Mouse (Mus musculus) layer of hippocampus, postnatal 14 days (tissue): ENCODE results near the gene Cyyr1. TPM values are rescaled to one million over a fixed set of nuclear protein-coding genes. Genes with fewer than 3 reads are reported as not detected.

Experiments
- DNase-seq, 2 experiments: peaks; one replicate each; pipeline ENCODE4 v3.0.0; 2021 to 2022; ENCODE audit warnings: low spot score in 2 of 2, mixed read lengths in 1 of 2
- total RNA-seq, 2 experiments: library from RNA; stranded (reverse); gene quantifications; 2 replicates each; pipeline ENCODE4 v1.2.3; 2021

The Cyyr1 gene
- total RNA-seq, 2 experiments from 2014 or later: 4.5 to 5.1 TPM

GRCm38 (mm10) chr16:85474552-85475071 lies 78.6 kb downstream of the Cyyr1 start:
- DNase-seq: no peak

- no peak for DNase-seq
Measured at GRCm38 (mm10) chr16:85470057-85470456, 83.1 kb downstream of the Cyyr1 start.

DNA sequence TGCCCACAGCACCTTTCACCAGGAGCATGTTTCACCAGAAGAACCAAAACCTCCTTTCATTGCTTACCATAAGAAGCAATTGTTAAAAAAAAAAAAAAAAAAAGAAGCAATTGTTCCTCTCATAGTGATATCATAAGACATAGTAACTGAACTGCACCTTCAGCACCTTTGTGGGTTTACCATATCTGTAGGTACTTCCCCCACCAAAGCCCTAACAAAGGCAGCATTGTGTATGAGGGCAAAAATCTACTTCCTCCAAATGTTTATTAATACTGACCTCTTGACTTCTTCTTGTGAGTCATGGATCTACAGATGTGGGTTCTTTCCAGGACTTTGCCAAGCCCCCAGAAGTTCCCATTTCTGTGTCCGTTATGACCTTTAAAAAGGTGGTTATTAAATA lies 98.2 kb downstream of the Cyyr1 start:
- no peak for DNase-seq

GRCm38 (mm10) chr16:85446306-85446705 lies 106.9 kb downstream of the Cyyr1 start:
- DNase-seq: no peak

- no peak for DNase-seq
Measured at GRCm38 (mm10) chr16:85445801-85446200, 107.4 kb downstream of the Cyyr1 start.

- DNase-seq: no peak
Measured at GRCm38 (mm10) chr16:85435427-85435826, 117.8 kb downstream of the Cyyr1 start.

DNA sequence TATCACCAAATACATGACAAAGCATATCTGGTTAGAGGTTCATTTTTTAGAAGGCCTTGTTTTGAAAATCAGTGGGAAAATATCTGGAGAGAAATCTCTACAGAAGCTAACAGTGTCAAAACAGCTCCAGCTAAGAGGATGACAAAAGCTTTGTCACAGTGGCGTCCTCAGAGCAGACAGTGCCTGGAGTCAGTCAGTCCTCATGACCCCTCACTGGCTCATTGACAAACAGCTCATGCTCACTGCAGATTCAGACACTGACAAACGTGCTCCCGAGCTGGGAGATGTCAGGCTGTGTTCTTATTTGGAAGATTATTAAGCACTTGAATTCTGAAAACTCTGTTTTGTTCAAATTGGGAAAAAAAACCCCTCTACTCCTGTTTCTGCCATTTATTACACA lies 124.0 kb downstream of the Cyyr1 start:
- no peak for DNase-seq

GRCm38 (mm10) chr16:85422889-85423288 lies 130.3 kb downstream of the Cyyr1 start:
- DNase-seq: no peak

DNA sequence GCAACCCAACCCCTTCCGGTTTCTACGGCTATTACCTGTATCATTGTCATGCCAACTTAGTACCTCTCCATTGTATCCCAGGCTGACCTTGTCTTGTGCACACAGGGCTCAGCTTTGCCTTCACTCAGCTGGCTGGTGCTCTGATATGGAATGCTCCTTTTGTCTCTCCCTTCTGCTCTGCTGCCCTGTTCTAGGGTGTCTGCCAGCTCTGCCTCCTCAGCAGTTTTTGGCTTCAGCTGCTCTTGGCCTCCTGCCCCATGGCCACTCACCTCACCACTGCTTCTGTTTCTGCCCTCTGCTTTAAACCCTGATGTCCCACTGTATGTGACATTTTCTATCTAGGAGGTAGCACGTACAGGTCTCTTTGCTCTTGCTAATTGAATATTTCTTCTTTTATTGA lies 137.8 kb downstream of the Cyyr1 start:
- DNase-seq: peak; percentile 14 to 31

DNA sequence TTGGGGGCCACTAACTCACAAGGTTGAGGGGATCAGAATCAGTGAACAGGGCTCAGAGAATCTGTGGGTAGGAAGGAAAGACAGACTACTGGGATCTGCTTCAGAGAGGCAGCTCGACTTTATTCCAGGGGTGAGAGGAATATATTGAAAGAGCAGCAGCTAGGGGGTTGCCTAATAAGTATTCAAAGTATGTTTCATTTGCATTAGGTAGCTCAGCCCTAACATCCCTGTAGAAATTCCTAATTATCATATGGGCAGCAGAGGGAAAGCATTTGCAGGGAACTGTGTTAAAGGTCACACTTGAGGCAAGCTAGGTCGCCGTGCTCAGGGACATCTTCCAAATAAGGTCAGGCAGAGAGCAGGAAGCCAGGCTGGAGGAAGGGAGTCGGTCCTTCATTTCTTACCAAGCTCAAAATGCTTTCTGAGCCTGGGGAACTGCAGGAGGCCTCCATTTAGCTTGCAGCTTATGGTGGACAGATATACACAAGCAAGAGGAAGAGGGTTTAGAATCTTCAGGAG lies 159.7 kb downstream of the Cyyr1 start:
- DNase-seq: no peak

- DNase-seq: no peak
Measured at GRCm38 (mm10) chr16:85386801-85387200, 166.4 kb downstream of the Cyyr1 start.

Other genes with a start within 250 kb of the Cyyr1 start
- gene Adamts1, start 249.7 kb upstream of the Cyyr1 start, total RNA-seq: 10 to 100 TPM; 16.3 to 21.4 TPM